Mouse (Mus musculus) heart, embryonic 11.5 days (tissue): ENCODE measurements around the gene Eef1e1. TPM values are rescaled to one million over a fixed set of nuclear protein-coding genes. Genes with fewer than 3 reads are reported as not detected.

ENCODE experiments used
- ATAC-seq: fragments of 200-750 bp; cut with Nextera tagmentation; replicated peaks from 2 replicates; pipeline ENCODE4 v1.8.0; 2017; ENCODE audit warnings: moderate library complexity; ENCODE audit not compliant: insufficient number of reproducible peaks, low FRiP score, low TSS enrichment
- H3K27ac ChIP-seq: fragments of 300-500 bp; sonication (generic); 2 replicates; pipeline ENCODE4 v1.5.1; 2014; ENCODE audit warnings: mild to moderate bottlenecking, low read depth, low read length
- H3K27me3 ChIP-seq: fragments of 300-500 bp; sonication (generic); 2 replicates; pipeline ENCODE4 v1.6.1; 2014; ENCODE audit warnings: mild to moderate bottlenecking, low read length, mixed read lengths; ENCODE audit not compliant: control insufficient read depth, insufficient read depth
- H3K36me3 ChIP-seq: fragments of 300-500 bp; sonication (generic); 2 replicates; pipeline ENCODE4 v1.6.1; 2014; ENCODE audit warnings: mild to moderate bottlenecking, low read length, moderate library complexity, mixed read lengths; ENCODE audit not compliant: control insufficient read depth, insufficient read depth
- H3K4me1 ChIP-seq: fragments of 300-500 bp; sonication (generic); 2 replicates; pipeline ENCODE4 v1.6.1; 2014; ENCODE audit warnings: low read length; ENCODE audit not compliant: control insufficient read depth, insufficient read depth
- H3K4me2 ChIP-seq: fragments of 300-500 bp; sonication (generic); 2 replicates; pipeline ENCODE4 v1.6.1; 2014; ENCODE audit warnings: mild to moderate bottlenecking, moderate library complexity
- H3K4me3 ChIP-seq: fragments of 300-500 bp; sonication (generic); 2 replicates; pipeline ENCODE4 v1.5.1; 2014; ENCODE audit warnings: low read depth, low read length
- H3K9ac ChIP-seq: fragments of 300-500 bp; sonication (generic); 2 replicates; pipeline ENCODE4 v1.6.1; 2014; ENCODE audit warnings: mild to moderate bottlenecking, low read depth, low read length, moderate library complexity
- H3K9me3 ChIP-seq: fragments of 300-500 bp; sonication (generic); replicated peaks from 2 replicates; pipeline ENCODE4 v1.6.1; 2016; ENCODE audit warnings: low read length; ENCODE audit not compliant: control insufficient read depth
- WGBS: fragments of 180-500 bp; shearing (Covaris S2); extraction: QIAGEN DNeasy Blood & Tissue Kit; methylation state at CpG from one replicate; pipeline ENCODE4 v1.1.7; 2014; ENCODE audit not compliant: insufficient replicate concordance; 5-methylcytosine and 5-hydroxymethylcytosine counted together
- polyA plus RNA-seq: library from polyadenylated mRNA; unstranded; fragments of >200 nt; fragmentation: Nextera tagmentation; extraction: Ambion mirVana; gene quantifications from 2 replicates; pipeline ENCODE4 v1.2.1, GENCODE M21; 2014

Gene Eef1e1
- polyA plus RNA-seq, 1 experiment from 2014 or later = 42.7 TPM

- Histone ChIP-seq H3K9me3 (0 out of 2 replicates have a peak, but pooled peaks cover 4% of the 10 kb centered on the region), H3K27me3 (no peaks in the 10 kb centered on the region), H3K4me3 (no peak overlapping the region), H3K9ac (no peak overlapping the region), H3K4me2 (no peak overlapping the region; the same call in 1 of the 2 replicates), H3K4me1 (peaks cover 8% of the 10 kb centered on the region; the same call in 1 of the 2 replicates), H3K27ac (no peak overlapping the region), H3K36me3 (peaks cover 9% of the 10 kb centered on the region)
- 81% methylated on average over 12 of the region's 12 CpGs for WGBS
- ATAC-seq = no peak
Observed at GRCm38 (mm10) chr13:38659524-38660136, 772 bp upstream of the Eef1e1 start.

- Histone ChIP-seq H3K27ac (no peak overlapping the region), H3K9me3 (0 out of 2 replicates have a peak, but pooled peaks cover 4% of the 10 kb centered on the region), H3K4me1 (peaks cover 8% of the 10 kb centered on the region; the same call in 1 of the 2 replicates), H3K36me3 (peaks cover 23% of the 10 kb centered on the region), H3K9ac (peak overlapping the region; percentile 95), H3K4me3 (peak overlapping the region; percentile 99), H3K27me3 (no peaks in the 10 kb centered on the region), H3K4me2 (peak overlapping the region; percentile 74)
- ATAC-seq = no peak
- WGBS = 28% methylated on average over 4 of the region's 4 CpGs
Observed at GRCm38 (mm10) chr13:38657865-38658264, 993 bp downstream of the Eef1e1 start.

GRCm38 (mm10) chr13:38650292-38650691 lies 8.6 kb downstream of the Eef1e1 start:
- no peaks in the 10 kb centered on the region for H3K27me3 ChIP-seq
- no peak overlapping the region for H3K4me2 ChIP-seq
- H3K9ac ChIP-seq = no peak overlapping the region
- H3K36me3 ChIP-seq = peaks cover 39% of the 10 kb centered on the region
- H3K27ac ChIP-seq = no peak overlapping the region
- no peaks in the 10 kb centered on the region for H3K9me3 ChIP-seq
- no peak overlapping the region for H3K4me3 ChIP-seq
- ATAC-seq = no peak
- 90% methylated on average over 4 of the region's 4 CpGs for WGBS
- H3K4me1 ChIP-seq = no peaks in the 10 kb centered on the region

GRCm38 (mm10) chr13:38649069-38649468 lies 9.8 kb downstream of the Eef1e1 start:
- whole genome bisulfite sequencing = 73% methylated on average over 4 of the region's 4 CpGs
- no peak for ATAC-seq
- no peak overlapping the region for H3K4me2 ChIP-seq
- no peaks in the 10 kb centered on the region for H3K9me3 ChIP-seq
- no peaks in the 10 kb centered on the region for H3K4me1 ChIP-seq
- peaks cover 40% of the 10 kb centered on the region for H3K36me3 ChIP-seq
- H3K4me3 ChIP-seq = no peak overlapping the region
- H3K27ac ChIP-seq = no peak overlapping the region
- no peaks in the 10 kb centered on the region for H3K27me3 ChIP-seq
- no peak overlapping the region for H3K9ac ChIP-seq

GRCm38 (mm10) chr13:38641414-38641813 lies 17.4 kb downstream of the Eef1e1 start:
- no peaks in the 10 kb centered on the region for H3K4me1 ChIP-seq
- H3K9ac ChIP-seq = no peak overlapping the region
- H3K9me3 ChIP-seq = no peaks in the 10 kb centered on the region
- no peak for ATAC-seq
- no peak overlapping the region for H3K4me2 ChIP-seq
- H3K27ac ChIP-seq = no peak overlapping the region
- H3K4me3 ChIP-seq = no peak overlapping the region
- 92% methylated on average over 5 of the region's 5 CpGs for WGBS
- H3K27me3 ChIP-seq = no peaks in the 10 kb centered on the region
- peaks cover 17% of the 10 kb centered on the region; the same call in 1 of the 2 replicates for H3K36me3 ChIP-seq

- Histone ChIP-seq H3K4me3 (no peak overlapping the region), H3K27ac (no peak overlapping the region), H3K27me3 (no peaks in the 10 kb centered on the region), H3K9me3 (no peaks in the 10 kb centered on the region), H3K4me1 (no peaks in the 10 kb centered on the region), H3K9ac (no peak overlapping the region), H3K4me2 (no peak overlapping the region), H3K36me3 (peaks cover 15% of the 10 kb centered on the region; the same call in 1 of the 2 replicates)
- 96% methylated on average over 5 of the region's 5 CpGs for WGBS
- ATAC-seq = no peak
Observed at GRCm38 (mm10) chr13:38640961-38641360, 17.9 kb downstream of the Eef1e1 start.

GRCm38 (mm10) chr13:38638694-38639093 lies 20.2 kb downstream of the Eef1e1 start:
- H3K27ac ChIP-seq = no peak overlapping the region
- no peak overlapping the region for H3K9ac ChIP-seq
- peaks cover 5% of the 10 kb centered on the region; the same call in 1 of the 2 replicates for H3K4me1 ChIP-seq
- no peak overlapping the region for H3K4me3 ChIP-seq
- H3K36me3 ChIP-seq = 0 out of 2 replicates have a peak, but pooled peaks cover 3% of the 10 kb centered on the region
- no peaks in the 10 kb centered on the region for H3K27me3 ChIP-seq
- WGBS = 73% methylated on average over 11 of the region's 11 CpGs
- ATAC-seq = no peak
- H3K4me2 ChIP-seq = no peak overlapping the region
- no peaks in the 10 kb centered on the region for H3K9me3 ChIP-seq

GRCm38 (mm10) chr13:38634800-38635269 lies 24.0 kb downstream of the Eef1e1 start, which contains the start of gene Bloc1s5:
Gene Bloc1s5 (minus strand): TSS chr13:38635109.
- WGBS = under 1% methylated on average over 43 of the region's 44 CpGs
- H3K27ac ChIP-seq = peak within 1 kb of the TSS; percentile 54
- ATAC-seq = peak; percentile 89

More at GRCm38 (mm10) chr13:38634800-38635269, 24.0 kb downstream of the Eef1e1 start, which contains the start of gene Bloc1s5:
- H3K9ac ChIP-seq = peak within 1 kb of the TSS; percentile 83
- H3K36me3 ChIP-seq = no peaks in the 10 kb centered on the region
- peak within 1 kb of the TSS; percentile 82 for H3K4me2 ChIP-seq
- H3K9me3 ChIP-seq = no peaks in the 10 kb centered on the region
- peak within 1 kb of the TSS; percentile 82 for H3K4me3 ChIP-seq
- no peaks in the 10 kb centered on the region for H3K27me3 ChIP-seq
- H3K4me1 ChIP-seq = peaks cover 5% of the 10 kb centered on the region; the same call in 1 of the 2 replicates
